Mouse (Mus musculus) liver, adult (tissue): ENCODE data around the gene Bahd1.

Experiments used
- GATA4 ChIP-seq: IDR thresholded peaks from 2 replicates; pipeline ENCODE4 v1.6.1; 2014; ENCODE audit warnings: mild to moderate bottlenecking, low read length; ENCODE audit not compliant: insufficient replicate concordance

Bahd1 gene

GRCm38 (mm10) chr2:118895990-118896913, 3.9 kb upstream of the Bahd1 start:
- no peak for TF ChIP-seq GATA4

GRCm38 (mm10) chr2:118896914-118897291, 3.3 kb upstream of the Bahd1 start:
- TF ChIP-seq GATA4: no peak

- no peak for TF ChIP-seq GATA4
These were observed 2.8 kb upstream of the Bahd1 start for GRCm38 (mm10) chr2:118897392-118897791.

- TF ChIP-seq GATA4: no peak
These were observed 2.4 kb upstream of the Bahd1 start for GRCm38 (mm10) chr2:118897808-118898207.

- TF ChIP-seq GATA4: no peak
These were observed 1.4 kb upstream of the Bahd1 start for GRCm38 (mm10) chr2:118898771-118899170.

GRCm38 (mm10) chr2:118899306-118899705, 871 bp upstream of the Bahd1 start:
- TF ChIP-seq GATA4: no peak

GRCm38 (mm10) chr2:118900826-118901140, 606 bp downstream of the Bahd1 start:
- no peak for TF ChIP-seq GATA4

- TF ChIP-seq GATA4: no peak
These were observed 1.2 kb downstream of the Bahd1 start for GRCm38 (mm10) chr2:118901175-118902031.

GRCm38 (mm10) chr2:118902051-118903025, 2.2 kb downstream of the Bahd1 start:
- TF ChIP-seq GATA4: no peak

- no peak; the same call in 1 of the 2 replicates for TF ChIP-seq GATA4
These were observed 3.2 kb downstream of the Bahd1 start for GRCm38 (mm10) chr2:118903333-118903741.

GRCm38 (mm10) chr2:118905433-118906117, 5.4 kb downstream of the Bahd1 start:
- TF ChIP-seq GATA4: no peak

- TF ChIP-seq GATA4: no peak
These were observed 5.9 kb downstream of the Bahd1 start for GRCm38 (mm10) chr2:118906118-118906492.

GRCm38 (mm10) chr2:118907781-118908180, 7.6 kb downstream of the Bahd1 start:
- no peak for TF ChIP-seq GATA4

- TF ChIP-seq GATA4: no peak
These were observed 9.0 kb downstream of the Bahd1 start for GRCm38 (mm10) chr2:118909151-118909550.

- no peak for TF ChIP-seq GATA4
These were observed 10.6 kb downstream of the Bahd1 start for GRCm38 (mm10) chr2:118910605-118911278.
